Mouse (Mus musculus) layer of hippocampus, adult 8-10 months (tissue): ENCODE measurements around the gene 2010111I01Rik. TPM values are rescaled to one million over a fixed set of nuclear protein-coding genes. Genes with fewer than 3 reads are reported as not detected.
"Not testable (repeated sequence)": the region's sequence is repeated elsewhere in the genome, so short reads cannot be mapped to it uniquely, and the experiment has no call there.

Source experiments
- DNase-seq, 2 experiments: peaks; one replicate each; pipeline ENCODE4 v3.0.0; 2022; ENCODE audit warnings: low spot score in 2 of 2
- total RNA-seq, 4 experiments: library from RNA; stranded (reverse); gene quantifications; 2 replicates each; pipeline ENCODE4 v1.2.4; 2022

Gene 2010111I01Rik
- total RNA-seq, 4 experiments from 2014 or later: 91.6 to 105 (median 95.4) TPM

GRCm38 (mm10) chr13:62955997-62956396 is 8.7 kb upstream of the 2010111I01Rik start:
- no peak for DNase-seq

- DNase-seq: no peak
Measured at GRCm38 (mm10) chr13:62956776-62957175, 7.9 kb upstream of the 2010111I01Rik start.

GRCm38 (mm10) chr13:62963358-62963757 is 1.3 kb upstream of the 2010111I01Rik start:
- no peak for DNase-seq

GRCm38 (mm10) chr13:62968223-62968622 is 3.5 kb downstream of the 2010111I01Rik start:
- DNase-seq: no peak

- DNase-seq: no peak
Measured at GRCm38 (mm10) chr13:62970515-62971269, 6.0 kb downstream of the 2010111I01Rik start.

DNA sequence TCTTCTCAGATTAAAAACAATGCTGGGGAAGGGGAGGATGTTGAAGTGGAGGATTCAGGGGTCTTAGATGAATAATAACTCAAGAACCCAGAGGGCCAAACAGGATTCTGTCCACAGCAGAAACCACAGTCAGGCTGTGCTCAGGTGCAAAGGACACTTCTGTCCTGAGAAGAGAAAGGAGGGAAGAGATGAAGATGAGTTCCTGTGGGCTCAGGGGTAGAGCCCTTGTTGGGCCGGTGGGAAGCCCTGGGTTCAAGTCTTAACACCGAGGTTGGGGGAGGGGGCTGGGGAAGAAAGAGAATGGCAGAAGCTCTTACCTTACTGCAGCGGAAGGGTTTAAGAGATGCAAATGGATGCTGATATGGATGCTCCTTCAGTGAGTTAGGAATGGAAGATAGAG is 7.7 kb downstream of the 2010111I01Rik start:
- DNase-seq: no peak

DNA sequence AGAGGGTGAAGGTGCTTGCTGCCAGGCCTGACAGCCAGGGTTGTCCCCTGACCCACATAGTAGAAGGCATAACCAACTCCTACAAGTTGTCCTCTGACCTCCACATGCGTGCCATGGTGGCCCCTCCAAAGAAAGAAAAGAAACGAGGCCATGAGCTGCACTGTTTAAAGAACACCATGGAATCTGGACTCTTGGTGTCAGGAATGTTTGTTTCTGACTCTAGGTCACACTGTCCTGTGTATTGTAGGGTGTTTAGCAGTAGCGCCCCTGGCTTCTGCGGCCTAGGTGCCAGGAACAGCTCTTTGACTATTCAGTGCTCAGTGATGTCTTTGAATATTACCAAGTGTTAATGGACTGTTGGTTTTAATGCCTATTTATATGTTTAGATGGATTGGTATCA is 8.4 kb downstream of the 2010111I01Rik start:
- DNase-seq: no peak

DNA sequence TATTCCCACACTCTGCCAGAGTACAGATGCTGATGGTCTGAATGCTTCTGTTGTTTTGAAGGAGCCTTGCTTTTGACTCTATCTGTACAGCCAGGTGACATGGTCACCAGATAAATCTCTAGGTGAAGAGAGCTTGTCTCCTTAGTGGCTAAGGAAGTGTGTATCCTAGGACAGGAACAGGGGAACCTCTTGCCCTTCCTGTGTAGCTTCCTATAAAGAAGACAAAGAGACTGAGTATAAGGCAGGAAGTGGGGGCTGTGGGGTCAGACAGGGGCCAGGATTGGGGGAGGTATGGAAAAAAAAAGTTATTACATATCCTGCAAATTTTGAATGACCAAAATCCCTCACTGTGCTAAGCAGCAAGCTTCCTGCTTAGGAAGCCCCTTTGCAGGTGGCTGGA is 13.4 kb downstream of the 2010111I01Rik start:
- DNase-seq: no peak

DNA sequence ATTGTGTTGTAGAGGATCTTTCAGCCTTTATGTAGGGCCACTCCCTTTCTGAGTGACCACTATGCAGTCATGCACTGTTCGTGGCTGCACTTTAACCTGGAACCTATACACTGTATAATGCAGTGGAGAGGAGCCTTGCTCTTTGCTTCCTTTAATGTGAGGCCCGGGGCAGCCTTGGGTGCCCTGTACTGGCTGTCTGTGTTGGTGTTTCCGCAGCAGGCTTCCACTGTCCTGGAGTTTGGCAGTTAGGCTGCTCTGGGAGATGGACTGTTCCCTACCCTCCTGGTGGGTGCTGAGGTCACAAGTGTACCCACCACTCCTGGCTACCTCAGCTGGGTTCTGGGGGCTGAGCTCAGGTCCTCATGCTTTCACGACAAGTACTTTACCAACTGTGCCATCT is 14.1 kb downstream of the 2010111I01Rik start:
- DNase-seq: no peak

DNA sequence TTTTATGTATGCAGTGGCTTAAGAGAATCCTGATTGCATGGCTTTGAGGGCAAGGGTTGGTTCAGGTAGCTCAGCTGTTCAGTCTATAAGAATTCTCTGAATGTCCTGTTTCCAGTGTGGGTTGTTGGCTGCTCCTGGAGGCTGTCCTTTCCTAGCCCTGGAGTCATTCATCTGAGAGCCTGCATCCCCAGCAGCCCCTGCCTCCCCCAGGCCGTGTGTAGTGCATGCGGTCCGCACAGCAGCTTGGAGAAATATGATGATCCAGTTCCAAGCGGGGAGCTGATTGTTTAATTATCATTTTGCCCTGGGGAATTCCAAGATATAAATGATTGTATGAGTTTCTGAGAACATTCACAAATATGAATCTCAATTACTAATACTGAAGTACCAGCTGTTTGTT is 14.5 kb downstream of the 2010111I01Rik start:
- DNase-seq: no peak

DNA sequence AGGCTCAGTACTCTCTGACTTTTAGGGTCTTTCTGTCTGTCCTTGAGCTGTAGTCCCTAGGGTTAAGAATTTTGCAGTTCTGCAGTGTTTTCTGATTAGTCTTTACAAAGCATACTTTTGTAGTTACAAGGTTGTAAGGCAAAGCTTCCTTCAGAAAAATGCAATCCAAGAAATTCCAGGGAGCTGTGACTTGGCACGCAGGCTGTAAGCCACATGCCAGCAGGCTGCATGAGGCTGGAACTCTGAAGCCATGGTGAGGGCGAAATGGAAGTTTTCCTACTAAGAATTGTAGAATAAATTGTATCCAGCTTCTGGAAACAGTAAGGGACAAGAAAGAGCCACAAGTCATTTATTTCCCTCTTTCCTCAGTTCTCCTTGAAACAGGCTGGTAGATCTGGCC is 15.4 kb downstream of the 2010111I01Rik start:
- no peak for DNase-seq

DNA sequence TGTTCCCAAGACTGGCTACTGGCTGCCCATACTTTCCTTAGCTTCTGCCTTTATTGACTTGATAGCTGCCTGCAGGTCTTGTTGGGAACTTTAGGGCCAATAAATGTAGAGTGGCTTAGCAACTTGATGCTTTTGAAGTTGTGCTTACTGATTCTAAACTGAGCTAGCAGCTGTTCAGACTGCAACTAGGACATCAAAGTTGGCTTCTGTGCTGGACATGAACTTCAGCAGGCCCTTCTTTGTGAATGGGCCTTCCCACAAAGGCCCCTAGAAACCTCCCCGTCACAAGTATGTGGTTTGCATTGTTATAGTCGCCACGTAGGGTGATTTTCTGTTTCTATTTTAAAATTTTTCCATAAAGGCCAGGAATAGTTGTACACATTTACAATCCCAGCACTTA is 19.8 kb downstream of the 2010111I01Rik start:
- no peak for DNase-seq

DNA sequence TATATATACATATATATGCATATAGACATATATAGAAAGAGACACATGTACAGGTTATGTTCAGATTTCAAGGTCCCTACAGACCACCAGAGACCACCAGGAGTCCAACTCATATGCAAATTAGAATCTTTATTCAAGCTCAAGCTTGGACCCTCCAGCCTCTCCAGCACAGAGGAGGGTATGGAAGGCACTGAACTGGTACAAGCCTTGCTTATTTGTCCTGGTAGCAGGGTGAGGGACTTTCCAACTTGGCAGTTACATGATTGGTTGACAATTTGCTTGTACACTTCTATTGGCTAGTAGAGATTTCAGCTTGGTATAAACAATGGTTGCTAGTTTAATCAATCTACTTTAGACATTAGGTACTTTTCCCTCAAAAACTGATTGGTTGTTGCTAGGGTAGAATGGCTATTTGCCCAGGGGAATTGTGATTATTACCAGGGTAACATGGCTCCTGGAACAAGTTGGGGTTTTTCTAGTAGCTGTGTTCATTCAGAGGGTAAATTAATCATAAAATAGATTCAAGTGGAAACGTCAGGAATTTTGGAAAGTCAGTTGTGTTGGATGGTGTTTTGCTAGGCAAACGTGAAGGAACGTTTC is 25.3 kb downstream of the 2010111I01Rik start:
- no peak for DNase-seq

DNA sequence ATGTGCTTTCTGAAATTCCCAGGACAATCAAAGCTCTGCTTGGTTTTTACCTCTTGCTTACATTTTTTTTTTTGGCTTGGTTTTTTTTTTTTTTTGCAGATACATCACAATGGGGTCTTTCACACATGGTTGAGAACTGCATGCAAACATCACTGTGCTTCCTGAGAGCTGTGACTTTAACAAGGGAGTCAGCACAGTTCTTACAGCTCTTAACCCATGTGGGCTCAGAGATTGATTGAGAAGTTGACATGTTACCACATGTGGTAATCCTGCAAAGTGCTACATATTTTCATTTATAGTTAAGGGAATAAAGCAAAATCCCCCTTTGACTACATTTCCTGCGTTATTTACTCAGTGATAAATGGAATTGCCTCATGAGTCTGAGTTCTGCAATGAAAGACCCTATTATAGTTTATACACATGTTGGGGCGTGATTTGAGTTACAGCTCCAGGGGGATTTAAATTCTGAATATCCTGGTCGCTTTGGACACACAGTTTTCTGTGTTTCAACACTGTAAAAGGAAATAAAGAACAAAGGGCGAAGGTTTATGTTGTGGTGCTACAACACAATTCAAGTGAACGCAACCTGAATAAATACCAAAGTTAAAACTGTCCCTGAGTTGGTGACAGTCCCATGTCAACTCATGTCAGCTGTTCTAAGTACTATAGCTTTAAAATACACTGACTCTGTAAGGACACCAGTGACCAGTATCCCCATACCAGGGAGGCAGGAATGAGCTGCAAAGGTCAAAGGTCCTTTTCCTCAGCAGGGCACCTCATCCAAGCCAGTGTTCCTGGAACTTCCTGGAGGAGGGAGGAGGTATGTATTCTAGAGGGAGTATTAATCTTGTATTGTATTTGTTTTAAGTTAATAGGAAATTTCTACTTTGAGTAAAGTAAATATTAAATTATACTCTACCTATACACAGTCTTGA is 29.1 kb downstream of the 2010111I01Rik start:
- DNase-seq: no peak

DNA sequence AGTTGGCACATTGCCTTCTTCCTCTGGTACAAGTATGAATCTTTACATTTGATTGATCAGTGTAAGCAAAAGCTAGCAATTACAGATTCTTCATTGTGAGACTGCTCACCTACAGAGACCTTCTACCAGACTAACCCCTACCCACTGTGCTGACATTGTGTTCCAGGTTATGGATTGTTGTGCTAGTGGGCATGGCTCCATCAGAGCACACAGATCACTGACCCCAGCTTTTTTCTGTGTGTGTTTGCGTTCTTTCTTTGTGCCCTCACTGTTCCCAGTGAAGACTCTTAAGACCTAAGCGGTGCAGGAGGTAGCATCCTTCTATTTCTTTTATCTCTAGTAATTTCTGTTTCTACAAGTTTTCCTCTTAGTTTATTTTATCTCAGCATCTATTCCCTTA is 32.1 kb downstream of the 2010111I01Rik start:
- DNase-seq: no peak

DNA sequence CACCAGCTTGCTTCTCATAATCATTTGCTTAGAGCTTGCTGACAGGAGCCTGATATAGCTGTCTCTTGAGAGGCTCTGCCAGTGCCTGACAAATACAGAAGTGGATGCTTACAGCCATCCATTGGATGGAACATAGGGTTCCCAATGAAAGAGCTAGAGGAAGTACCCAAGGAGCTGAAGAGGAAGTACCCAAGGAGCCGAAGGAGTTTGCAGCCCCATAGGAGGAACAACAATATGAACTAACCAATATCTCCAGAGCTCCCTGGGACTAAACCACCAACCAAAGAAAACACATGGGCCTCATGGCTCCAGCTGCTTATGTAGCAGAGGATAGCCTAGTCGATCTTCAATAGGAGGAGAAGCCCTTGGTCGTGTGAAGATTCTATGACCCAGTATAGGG is 42.8 kb downstream of the 2010111I01Rik start:
- DNase-seq: not testable (repeated sequence)

DNA sequence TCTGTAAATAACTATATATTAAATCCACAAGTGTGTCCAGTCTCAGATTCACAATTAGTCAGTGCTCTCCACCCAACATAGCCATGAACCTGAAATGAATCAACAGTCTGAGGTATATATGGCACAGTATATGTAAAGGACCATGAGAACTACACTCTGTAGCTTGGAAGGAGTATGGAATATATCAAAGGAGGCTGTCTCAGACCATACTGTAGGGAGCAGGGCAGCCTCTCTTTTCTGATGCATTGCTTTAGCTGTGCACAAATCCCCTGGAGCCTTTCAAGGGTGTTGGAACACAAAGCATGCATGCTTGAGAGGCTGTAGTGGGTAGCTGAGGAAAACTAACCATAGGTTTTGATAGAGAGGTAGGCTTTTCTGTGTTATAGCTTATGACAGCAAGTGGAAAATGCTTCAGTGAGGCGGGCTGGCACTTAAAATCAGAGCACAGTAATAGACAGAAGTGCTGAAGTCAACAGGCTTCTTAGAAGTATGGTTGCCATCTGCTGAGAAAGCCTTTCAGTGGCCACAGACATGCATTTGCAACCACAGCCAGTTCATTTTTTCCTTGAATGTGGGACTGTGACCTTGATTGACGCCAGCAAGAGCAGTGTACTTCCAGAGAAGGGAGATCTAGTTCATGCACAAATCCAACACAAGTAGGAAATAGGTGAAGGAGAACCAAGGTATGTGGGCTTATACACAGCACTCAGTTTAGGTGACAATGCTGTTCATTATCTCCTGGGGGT is 45.8 kb downstream of the 2010111I01Rik start:
- DNase-seq: no peak

DNA sequence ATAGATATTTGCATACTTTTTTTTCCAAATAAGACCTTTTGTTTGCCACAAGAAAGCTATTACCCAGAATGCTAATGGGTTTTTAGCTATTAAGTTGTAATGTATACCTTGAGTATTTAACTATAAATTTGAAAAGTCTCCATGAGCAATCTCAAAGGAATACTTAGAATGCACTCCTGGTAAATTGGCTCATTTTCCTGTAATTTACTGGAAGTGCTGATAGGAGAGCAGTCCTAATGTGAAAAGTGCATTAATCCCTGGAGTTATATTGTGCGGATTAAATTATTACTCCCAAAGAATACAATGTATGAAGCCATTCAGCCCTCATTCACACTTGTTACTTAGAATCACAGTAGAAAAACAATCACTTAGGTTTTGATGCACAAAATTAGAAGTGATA is 49.7 kb downstream of the 2010111I01Rik start:
- no peak for DNase-seq

GRCm38 (mm10) chr13:63015362-63015761 is 50.7 kb downstream of the 2010111I01Rik start:
- DNase-seq: no peak

GRCm38 (mm10) chr13:63016056-63016455 is 51.4 kb downstream of the 2010111I01Rik start:
- no peak for DNase-seq
